10 mouse cellular contexts compared by ENCODE assay signal in the genomic region with DNA sequence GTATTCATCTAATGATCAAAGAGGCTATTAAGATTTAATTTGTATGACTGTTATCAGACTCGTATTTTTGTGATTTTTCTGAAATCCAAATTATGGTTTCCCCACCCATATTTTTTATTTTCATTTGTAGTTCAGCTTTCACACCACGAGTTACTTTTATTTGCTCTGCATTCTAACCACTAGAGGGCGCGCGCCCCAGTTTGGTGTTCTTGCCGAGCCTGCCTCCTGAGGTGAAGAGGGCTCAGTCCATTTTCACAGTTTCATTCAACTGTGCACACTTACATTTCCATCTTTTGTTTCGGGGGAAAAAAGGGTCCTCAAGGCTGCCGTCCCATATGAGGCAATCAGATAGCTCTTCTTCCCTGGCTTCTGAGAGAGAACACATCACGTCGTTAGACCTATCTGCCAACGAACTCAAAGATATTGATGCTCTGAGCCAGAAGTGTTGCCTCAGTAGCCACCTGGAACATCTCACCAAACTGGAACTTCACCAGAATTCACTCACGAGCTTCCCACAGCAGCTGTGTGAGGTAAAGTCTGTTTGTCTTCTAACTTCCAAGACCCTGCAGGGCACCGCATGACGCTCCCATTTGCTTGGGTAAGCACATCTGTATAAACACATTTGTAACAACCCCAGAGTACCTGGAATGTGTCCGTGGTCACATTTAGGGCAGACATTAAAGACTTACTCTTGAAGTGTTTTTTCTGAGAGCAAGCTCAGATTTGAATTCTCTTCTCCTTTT.
A peak's percentile ranks its signal among the peaks of the same experiment; 100 is the strongest.
DNase-seq lines count a peak whose midpoint lies in the region; ATAC-seq and TF ChIP-seq lines count a peak whose summit lies in the region.
"Had no signal": no experiment of that assay in that cellular context is flagged by ENCODE, and none has a peak within 500 bp of the region (broad histone marks: within the 10 kb centered on the region; RNA-seq: fewer than 3 reads in every experiment).

No protein-coding gene starts in this region.

- H3K4me3 ChIP-seq in bone marrow macrophage, adult 2 months (ENCODE audit: insufficient read depth, low read length): no peak overlapping the region
- H3K4me3 ChIP-seq: heart, embryonic 13.5 days; myocyte had no signal

- ATAC-seq in cerebellum, adult (ENCODE audit: insufficient number of reproducible peaks, low FRiP score, low TSS enrichment): no peak
- peak; percentile 78; the same call in 1 of the 2 replicates for ATAC-seq in granulocyte monocyte progenitor cell, adult 5-6 weeks (replicated peaks; ENCODE audit: poor library complexity, severe bottlenecking)

- H3K27ac ChIP-seq in bone marrow macrophage, adult 2 months (ENCODE audit: insufficient read depth, low read depth, low read length): no peak overlapping the region
- H3K27ac ChIP-seq: heart, embryonic 13.5 days had no signal

- intact Hi-C loops in left cerebral cortex, postnatal 4 days (cut with DNase I): no loop called here

- H3K4me1 ChIP-seq in bone marrow macrophage, adult 2 months (ENCODE audit: control insufficient read depth, insufficient read depth, low read length): no peaks in the 10 kb centered on the region
- H3K4me1 ChIP-seq: heart, embryonic 13.5 days had no signal

- no peak for TF ChIP-seq POLR2A in bone marrow macrophage, adult 2 months (IDR thresholded peaks at IDR 0.05; ENCODE audit: borderline replicate concordance, low read depth, low read length)

- DNase-seq in cerebellum, adult 18-20 months: peak; percentile 43 to 49
- DNase-seq in left cerebral cortex, postnatal 4 days: peak; percentile 56
- no peak for DNase-seq in left cerebral cortex, adult 8-10 months (ENCODE audit: low spot score in 2 of 2)
- peak; percentile 70 for DNase-seq in lung, postnatal 10 days
- peak; percentile 52 for DNase-seq in thymus, postnatal 0 days (ENCODE audit: low spot score)

- TF ChIP-seq CTCF in bone marrow macrophage, adult 2 months (IDR thresholded peaks at IDR 0.05; ENCODE audit: low read depth, low read length): peak; percentile 75

Comparison
In these comparisons a context has a peak if more than half of its experiments do, and no peak if none do; other contexts are left out.
1. DNase-seq: peak in cerebellum, adult 18-20 months (2 of 2), left cerebral cortex, postnatal 4 days (single experiment), lung, postnatal 10 days (single experiment) and thymus, postnatal 0 days (single experiment); none in left cerebral cortex, adult 8-10 months (0 of 2).